7 mouse cellular contexts compared by ENCODE assay signal in genomic region chr4:40722687-40723460, GRCm38 (mm10). TPM values are rescaled to one million over a fixed set of nuclear protein-coding genes. Genes with fewer than 3 reads are reported as not detected.
DNase-seq lines count a peak whose midpoint lies in the region; ATAC-seq and TF ChIP-seq lines count a peak whose summit lies in the region.

No protein-coding gene starts in this region.

- 0 out of 2 replicates have a peak, but pooled peaks have one; percentile 6 for TF ChIP-seq POLR2A in limb, embryonic 14.5 days (IDR thresholded peaks at IDR 0.05; ENCODE audit: borderline replicate concordance, extremely low read depth, insufficient read depth, insufficient read length)

- H3K9me3 ChIP-seq in intestine, embryonic 16.5 days (ENCODE audit: control insufficient read depth, low read length) = no peaks in the 10 kb centered on the region
- H3K9me3 ChIP-seq in limb, embryonic 14.5 days (ENCODE audit: control insufficient read depth, low read length) = no peaks in the 10 kb centered on the region
- no peaks in the 10 kb centered on the region for H3K9me3 ChIP-seq in midbrain, embryonic 15.5 days

- H3K36me3 ChIP-seq in intestine, embryonic 16.5 days (ENCODE audit: control insufficient read depth, insufficient read depth, low read length) = no peaks in the 10 kb centered on the region
- peaks cover 32% of the 10 kb centered on the region for H3K36me3 ChIP-seq in limb, embryonic 14.5 days (ENCODE audit: control insufficient read depth, insufficient read depth, low read length)
- peaks cover 9% of the 10 kb centered on the region; the same call in 1 of the 2 replicates for H3K36me3 ChIP-seq in midbrain, embryonic 15.5 days (replicated peaks)

- H3K9ac ChIP-seq in intestine, embryonic 16.5 days (ENCODE audit: low read depth, low read length) = peak overlapping the region; percentile 93
- peak overlapping the region; percentile 90 for H3K9ac ChIP-seq in limb, embryonic 14.5 days (ENCODE audit: low read depth, low read length, severe bottlenecking)
- H3K9ac ChIP-seq in midbrain, embryonic 15.5 days = peak overlapping the region; percentile 97

- H3K4me1 ChIP-seq in intestine, embryonic 16.5 days (ENCODE audit: control insufficient read depth, insufficient read depth, low read length) = peaks cover 20% of the 10 kb centered on the region
- peaks cover 27% of the 10 kb centered on the region for H3K4me1 ChIP-seq in limb, embryonic 14.5 days (ENCODE audit: control insufficient read depth, insufficient read depth, low read length)
- H3K4me1 ChIP-seq in midbrain, embryonic 15.5 days = peaks cover 50% of the 10 kb centered on the region

- DNase-seq in WW6 (ENCODE audit: low read depth, low spot score) = peak; percentile 38
- peak; percentile 76 for DNase-seq in embryo, embryonic 10 days (ENCODE audit: low spot score)
- peak; percentile 54 to 80 for DNase-seq in gastrocnemius, postnatal 4 days (ENCODE audit: low spot score in 2 of 2)
- peak; percentile 79 for DNase-seq in limb, embryonic 14.5 days (ENCODE audit: low spot score)
- DNase-seq in spleen, postnatal 10 days (ENCODE audit: low spot score in 2 of 2) = peak; percentile 71 to 75

- H3K27ac ChIP-seq in intestine, embryonic 16.5 days (ENCODE audit: low read length) = peak overlapping the region; percentile 99
- peak overlapping the region; percentile 99 for H3K27ac ChIP-seq in limb, embryonic 14.5 days (replicated peaks; ENCODE audit: low read depth, low read length)
- peak overlapping the region; percentile 100 for H3K27ac ChIP-seq in midbrain, embryonic 15.5 days

- H3K4me2 ChIP-seq in intestine, embryonic 16.5 days (ENCODE audit: low read depth, low read length) = peak overlapping the region; percentile 72
- peak overlapping the region; percentile 57 for H3K4me2 ChIP-seq in limb, embryonic 14.5 days (replicated peaks; ENCODE audit: low read depth, low read length, severe bottlenecking)
- peak overlapping the region; percentile 72 for H3K4me2 ChIP-seq in midbrain, embryonic 15.5 days

- WGBS in intestine, embryonic 16.5 days = under 1% methylated on average over 59 of the region's 62 CpGs
- WGBS in limb, embryonic 14.5 days = under 1% methylated on average over 50 of the region's 62 CpGs
- WGBS in midbrain, embryonic 15.5 days = under 1% methylated on average over 52 of the region's 62 CpGs

- H3K27me3 ChIP-seq in intestine, embryonic 16.5 days (replicated peaks; ENCODE audit: control insufficient read depth, insufficient read depth, low read length) = no peaks in the 10 kb centered on the region
- no peaks in the 10 kb centered on the region for H3K27me3 ChIP-seq in limb, embryonic 14.5 days (ENCODE audit: control insufficient read depth, insufficient read depth, low read length)
- H3K27me3 ChIP-seq in midbrain, embryonic 15.5 days (replicated peaks) = no peaks in the 10 kb centered on the region

- peak; percentile 80 for ATAC-seq in intestine, embryonic 16.5 days
- ATAC-seq in limb, embryonic 14.5 days (ENCODE audit: low FRiP score, low read depth) = peak; percentile 85
- ATAC-seq in midbrain, embryonic 15.5 days (replicated peaks) = peak; percentile 95

- peak overlapping the region; percentile 76 for H3K4me3 ChIP-seq in intestine, embryonic 16.5 days (ENCODE audit: low read length)
- H3K4me3 ChIP-seq in limb, embryonic 14.5 days (replicated peaks; ENCODE audit: low read length) = peak overlapping the region; percentile 66
- H3K4me3 ChIP-seq in midbrain, embryonic 15.5 days = peak overlapping the region; percentile 84

RNA-seq across cellular contexts. Expression of gene Dnaja1, which starts 0.9 kb away (rescaled TPM):
- 100 to 1,000 TPM; 102 to 123 TPM for total RNA-seq in gastrocnemius, postnatal 4 days (2021)
- polyA plus RNA-seq in intestine, embryonic 16.5 days (2015; fragmentation: Nextera tagmentation; extraction: Ambion mirVana) = 295 and 316 TPM in 2 replicates
- 47.3 and 96.6 TPM in 2 replicates for polyA plus RNA-seq in limb, embryonic 14.5 days (2012; rRNA removed)
- 343 and 345 TPM in 2 replicates for polyA plus RNA-seq in limb, embryonic 14.5 days (2014; fragmentation: Nextera tagmentation; extraction: Ambion mirVana)
- polyA plus RNA-seq in midbrain, embryonic 15.5 days (2015; fragmentation: Nextera tagmentation; extraction: Ambion mirVana) = 628 and 666 TPM in 2 replicates

RNA-seq across cellular contexts. Expression of gene Aptx, which starts 19.9 kb away (rescaled TPM):
- total RNA-seq in gastrocnemius, postnatal 4 days (2021) = 10 to 100 TPM; 18.9 to 20.9 TPM
- polyA plus RNA-seq in intestine, embryonic 16.5 days (2015; fragmentation: Nextera tagmentation; extraction: Ambion mirVana) = 21.7 and 22.3 TPM in 2 replicates
- 15.6 and 18.8 TPM in 2 replicates for polyA plus RNA-seq in limb, embryonic 14.5 days (2012; rRNA removed)
- 28.6 and 29.9 TPM in 2 replicates for polyA plus RNA-seq in limb, embryonic 14.5 days (2014; fragmentation: Nextera tagmentation; extraction: Ambion mirVana)
- polyA plus RNA-seq in midbrain, embryonic 15.5 days (2015; fragmentation: Nextera tagmentation; extraction: Ambion mirVana) = 48.2 and 50.8 TPM in 2 replicates

RNA-seq across cellular contexts. Expression of gene Smu1, which starts 34.8 kb away (rescaled TPM):
- 10 to 100 TPM; 45.3 to 47.3 TPM for total RNA-seq in gastrocnemius, postnatal 4 days (2021)
- 136 and 145 TPM in 2 replicates for polyA plus RNA-seq in intestine, embryonic 16.5 days (2015; fragmentation: Nextera tagmentation; extraction: Ambion mirVana)
- 67.4 and 73.4 TPM in 2 replicates for polyA plus RNA-seq in limb, embryonic 14.5 days (2012; rRNA removed)
- polyA plus RNA-seq in limb, embryonic 14.5 days (2014; fragmentation: Nextera tagmentation; extraction: Ambion mirVana) = 140 and 143 TPM in 2 replicates
- 118 and 120 TPM in 2 replicates for polyA plus RNA-seq in midbrain, embryonic 15.5 days (2015; fragmentation: Nextera tagmentation; extraction: Ambion mirVana)

Comparison
In these comparisons a context has a peak if more than half of its experiments do, and no peak if none do; other contexts are left out.
1. Peak in every context shown above with its lines: DNase-seq, ATAC-seq, H3K4me3 ChIP-seq and H3K27ac ChIP-seq.